Mouse (Mus musculus): ENCODE data around the gene Prn.

DNA sequence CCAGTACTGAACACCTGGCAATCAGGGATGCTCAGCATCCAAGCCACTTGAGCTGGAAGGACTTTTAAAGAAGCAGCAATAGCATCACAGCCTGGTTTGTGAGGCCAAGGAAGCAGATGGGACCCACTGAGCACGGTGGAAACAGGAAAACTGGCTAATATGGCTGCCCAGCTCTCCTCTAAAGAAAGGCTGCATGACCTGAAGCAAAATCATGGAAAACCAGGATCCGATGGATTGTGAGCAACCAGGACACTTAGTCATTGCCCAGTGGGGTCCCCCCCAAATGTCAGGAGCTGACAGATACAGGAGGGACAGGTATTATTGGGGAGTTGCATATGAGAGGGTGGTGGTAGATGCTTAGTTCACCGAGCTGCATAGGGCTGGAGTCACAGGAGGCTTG, 38.4 kb downstream of the Prn start:
- TF ChIP-seq CTCF (IDR thresholded peaks at IDR 0.05; ENCODE audit: control insufficient read depth, insufficient read depth, low read length) (no peak), POLR2A (IDR thresholded peaks at IDR 0.05; ENCODE audit: borderline replicate concordance, control insufficient read depth, low read depth, low read length) (no peak)
